Mouse (Mus musculus) liver, postnatal 0 days (tissue): ENCODE data around the gene Cnpy3. TPM values are rescaled to one million over a fixed set of nuclear protein-coding genes. Genes with fewer than 3 reads are reported as not detected.

Source experiments
- ATAC-seq: fragments of 200-750 bp; cut with Nextera tagmentation; 2 replicates; pipeline ENCODE4 v1.8.0; 2017; ENCODE audit warnings: mild to moderate bottlenecking, moderate library complexity
- DNase-seq: peaks from one replicate; pipeline ENCODE4 v3.0.0-alpha.2; 2016
- H3K27ac ChIP-seq: fragments of 300-500 bp; sonication (generic); 2 replicates; pipeline ENCODE4 v1.5.1; 2014; ENCODE audit warnings: antibody characterized with exemption, moderate library complexity, mild to moderate bottlenecking, low read depth
- H3K27me3 ChIP-seq: fragments of 300-500 bp; sonication (generic); 2 replicates; pipeline ENCODE4 v1.6.1; 2014; ENCODE audit warnings: low read length, control low read depth, mixed read lengths; ENCODE audit not compliant: insufficient read depth
- H3K36me3 ChIP-seq: fragments of 300-500 bp; sonication (generic); replicated peaks from 2 replicates; pipeline ENCODE4 v1.6.1; 2014; ENCODE audit warnings: mild to moderate bottlenecking, control low read depth, low read length, moderate library complexity, mixed read lengths; ENCODE audit not compliant: insufficient read depth
- H3K4me1 ChIP-seq: fragments of 300-500 bp; sonication (generic); 2 replicates; pipeline ENCODE4 v1.6.1; 2014; ENCODE audit warnings: antibody characterized with exemption, mild to moderate bottlenecking, control low read depth; ENCODE audit not compliant: insufficient read depth
- H3K4me2 ChIP-seq: fragments of 300-500 bp; sonication (generic); 2 replicates; pipeline ENCODE4 v1.6.1; 2014; ENCODE audit warnings: low read depth, mild to moderate bottlenecking, low read length, moderate library complexity, mixed read lengths
- H3K4me3 ChIP-seq: fragments of 300-500 bp; sonication (generic); 2 replicates; pipeline ENCODE4 v1.5.1; 2014; ENCODE audit warnings: low read depth, low read length
- H3K9ac ChIP-seq: fragments of 300-500 bp; sonication (generic); replicated peaks from 2 replicates; pipeline ENCODE4 v1.6.1; 2014; ENCODE audit warnings: mild to moderate bottlenecking, moderate library complexity
- H3K9me3 ChIP-seq: fragments of 300-500 bp; sonication (generic); 2 replicates; pipeline ENCODE4 v1.6.1; 2016; ENCODE audit warnings: mild to moderate bottlenecking, control low read depth, low read length, mixed read lengths
- CTCF ChIP-seq: sonication (generic); IDR thresholded peaks from 2 replicates; pipeline ENCODE4 v1.5.1; 2016; ENCODE audit warnings: antibody characterized with exemption, low read depth
- EP300 ChIP-seq: IDR thresholded peaks from 2 replicates; pipeline ENCODE4 v1.6.1; 2016; ENCODE audit warnings: antibody characterized with exemption, low read depth, mild to moderate bottlenecking
- WGBS: fragments of 180-500 bp; shearing (Covaris S2); extraction: QIAGEN DNeasy Blood & Tissue Kit; methylation state at CpG from one replicate; pipeline ENCODE4 v1.1.7; 2014; ENCODE audit not compliant: insufficient replicate concordance; 5-methylcytosine and 5-hydroxymethylcytosine counted together
- polyA plus RNA-seq: library from polyadenylated mRNA; unstranded; fragments of >200 nt; fragmentation: Nextera tagmentation; extraction: Ambion mirVana; gene quantifications from 2 replicates; pipeline ENCODE4 v1.2.1, GENCODE M21; 2015

Cnpy3 gene
- polyA plus RNA-seq, 1 experiment from 2014 or later: 24.1 TPM

DNA sequence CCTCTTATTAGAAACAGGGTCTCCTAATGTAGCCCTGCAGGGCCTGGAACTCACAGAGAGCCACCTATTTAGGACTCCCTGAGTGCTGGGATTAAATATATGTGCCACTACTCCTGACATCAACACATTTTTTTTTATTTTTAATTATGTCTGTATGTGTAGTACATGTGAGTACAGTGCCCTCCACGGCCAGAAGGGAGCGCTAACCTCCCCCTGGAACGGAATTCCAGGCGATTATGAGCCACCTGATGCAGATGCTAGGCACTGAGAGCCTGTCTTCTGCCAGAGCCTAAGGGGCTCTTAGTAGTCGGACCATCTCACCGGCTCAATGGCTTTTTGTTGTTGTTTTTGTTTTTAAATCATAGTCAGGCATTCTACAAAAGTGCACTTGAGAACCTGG is 24.0 kb downstream of the Cnpy3 start:
- Histone ChIP-seq H3K4me1 (0 out of 2 replicates have a peak, but pooled peaks cover 7% of the 10 kb centered on the region), H3K27ac (peak overlapping the region; percentile 91), H3K9me3 (no peaks in the 10 kb centered on the region), H3K4me3 (peak overlapping the region; percentile 55), H3K9ac (peak overlapping the region; percentile 79), H3K4me2 (peak overlapping the region; percentile 64), H3K27me3 (no peaks in the 10 kb centered on the region), H3K36me3 (peaks cover 28% of the 10 kb centered on the region)
- TF ChIP-seq EP300 (no peak), CTCF (peak; percentile 58)
- DNase-seq: peak; percentile 56
- WGBS: 37% methylated on average over 6 of the region's 6 CpGs
- ATAC-seq: 0 out of 2 replicates have a peak, but pooled peaks have one; percentile 14

DNA sequence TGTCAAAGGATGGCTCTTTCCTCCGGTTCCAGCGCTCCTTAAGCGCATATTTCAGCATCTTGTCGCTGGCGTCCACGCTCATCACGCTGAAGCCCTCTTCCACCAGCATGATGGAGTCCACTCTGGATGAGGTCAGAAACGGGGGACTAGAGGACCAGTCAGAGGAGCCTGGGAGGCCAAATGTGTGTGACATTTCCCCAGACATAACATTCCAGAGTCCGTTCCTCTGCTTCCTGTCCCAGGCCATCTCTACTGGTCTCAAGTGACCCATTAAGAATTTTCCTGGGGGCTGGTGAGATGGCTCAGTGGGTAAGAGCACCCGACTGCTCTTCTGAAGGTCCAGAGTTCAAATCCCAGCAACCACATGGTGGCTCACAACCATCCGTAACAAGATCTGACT is 24.7 kb downstream of the Cnpy3 start:
- 87% methylated on average over 11 of the region's 11 CpGs for WGBS
- H3K4me3 ChIP-seq: no peak overlapping the region; the same call in 1 of the 2 replicates
- no peak for ATAC-seq
- no peaks in the 10 kb centered on the region for H3K9me3 ChIP-seq
- H3K27ac ChIP-seq: peak overlapping the region; percentile 77
- H3K27me3 ChIP-seq: no peaks in the 10 kb centered on the region
- peaks cover 30% of the 10 kb centered on the region for H3K36me3 ChIP-seq
- DNase-seq: no peak
- TF ChIP-seq EP300 (no peak), CTCF (no peak)
- H3K9ac ChIP-seq: peak overlapping the region; percentile 41; the same call in 1 of the 2 replicates
- peak overlapping the region; percentile 56 for H3K4me2 ChIP-seq
- H3K4me1 ChIP-seq: 0 out of 2 replicates have a peak, but pooled peaks cover 7% of the 10 kb centered on the region

DNA sequence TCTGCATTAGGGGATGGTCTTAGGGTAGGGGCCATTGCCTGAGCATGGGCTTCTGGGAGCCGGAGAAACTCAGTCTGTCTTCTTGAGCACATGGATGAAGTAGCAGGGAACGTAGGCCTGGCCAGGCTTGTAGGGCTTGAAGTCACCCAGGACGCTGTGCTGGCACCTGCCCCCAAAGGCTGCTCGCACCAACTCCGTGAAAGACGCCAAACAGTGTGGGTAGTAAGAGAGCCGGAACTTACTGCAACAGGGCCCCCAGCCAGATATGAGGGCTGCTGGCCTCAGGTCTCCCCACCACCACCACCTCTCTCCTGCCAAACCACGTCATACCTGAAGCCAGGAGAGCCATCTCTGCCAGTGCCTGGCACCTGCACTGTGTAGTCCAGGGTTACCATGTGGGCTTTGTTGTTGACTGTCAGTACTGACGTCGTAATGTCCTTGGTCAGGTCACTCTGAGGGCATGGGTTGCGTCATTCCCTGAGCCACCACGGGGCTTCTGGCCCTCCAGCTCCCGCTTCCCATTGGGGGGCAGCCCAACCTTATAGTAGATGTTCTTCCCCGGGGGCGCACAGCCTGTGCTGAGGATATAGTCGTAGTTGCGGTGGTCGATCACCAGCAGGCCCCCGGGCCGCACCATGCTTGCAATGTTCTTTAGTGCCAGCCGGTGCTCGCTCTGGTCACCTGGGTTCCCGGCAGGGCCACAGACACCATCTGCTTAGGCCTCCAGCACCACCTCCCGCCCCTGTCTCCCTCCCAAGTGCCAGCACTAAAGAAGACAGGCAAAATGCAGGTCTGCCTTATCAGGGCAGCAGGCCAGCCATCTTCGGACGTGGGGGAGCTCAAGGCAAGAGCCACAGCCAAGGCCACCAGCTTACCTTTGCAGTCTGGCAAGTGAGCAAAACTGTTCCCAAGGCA is 26.0 kb downstream of the Cnpy3 start:
- H3K27ac ChIP-seq: peak overlapping the region; percentile 77
- peak; percentile 53 for ATAC-seq
- WGBS: 81% methylated on average over 26 of the region's 26 CpGs
- H3K27me3 ChIP-seq: no peaks in the 10 kb centered on the region
- no peak overlapping the region for H3K9ac ChIP-seq
- H3K9me3 ChIP-seq: no peaks in the 10 kb centered on the region
- no peak for TF ChIP-seq CTCF
- TF ChIP-seq EP300: no peak
- peak overlapping the region; percentile 56 for H3K4me2 ChIP-seq
- 0 out of 2 replicates have a peak, but pooled peaks cover 7% of the 10 kb centered on the region for H3K4me1 ChIP-seq
- peaks cover 30% of the 10 kb centered on the region for H3K36me3 ChIP-seq
- DNase-seq: peak; percentile 61
- H3K4me3 ChIP-seq: no peak overlapping the region

DNA sequence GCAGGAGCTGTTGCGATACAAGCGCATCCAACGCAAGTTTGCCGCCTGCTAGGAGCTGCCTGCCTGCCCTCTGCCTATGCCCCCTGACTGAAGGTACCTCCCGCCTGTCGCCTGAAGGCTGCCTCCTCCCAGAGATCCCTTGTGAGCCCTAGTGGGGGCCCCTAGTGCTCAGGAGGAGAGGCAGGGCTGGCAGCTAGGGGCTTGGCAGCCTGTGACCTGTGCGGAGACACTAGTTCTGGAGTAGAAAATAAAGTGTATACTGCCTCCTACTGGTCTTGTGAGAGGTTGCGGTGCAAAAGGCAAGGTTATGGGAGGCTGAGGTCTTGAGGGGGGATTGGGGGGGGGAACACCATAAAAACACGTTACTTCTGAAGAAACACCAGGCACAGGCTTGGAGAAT is 26.7 kb downstream of the Cnpy3 start:
- Histone ChIP-seq H3K36me3 (peaks cover 30% of the 10 kb centered on the region), H3K9ac (no peak overlapping the region), H3K4me1 (0 out of 2 replicates have a peak, but pooled peaks cover 7% of the 10 kb centered on the region), H3K4me3 (no peak overlapping the region), H3K27ac (peak overlapping the region; percentile 77), H3K4me2 (no peak overlapping the region), H3K27me3 (no peaks in the 10 kb centered on the region), H3K9me3 (no peaks in the 10 kb centered on the region)
- DNase-seq (peak; percentile 48), ATAC-seq (no peak)
- no peak for TF ChIP-seq EP300
- TF ChIP-seq CTCF: peak; percentile 74
- WGBS: 76% methylated on average over 9 of the region's 9 CpGs

DNA sequence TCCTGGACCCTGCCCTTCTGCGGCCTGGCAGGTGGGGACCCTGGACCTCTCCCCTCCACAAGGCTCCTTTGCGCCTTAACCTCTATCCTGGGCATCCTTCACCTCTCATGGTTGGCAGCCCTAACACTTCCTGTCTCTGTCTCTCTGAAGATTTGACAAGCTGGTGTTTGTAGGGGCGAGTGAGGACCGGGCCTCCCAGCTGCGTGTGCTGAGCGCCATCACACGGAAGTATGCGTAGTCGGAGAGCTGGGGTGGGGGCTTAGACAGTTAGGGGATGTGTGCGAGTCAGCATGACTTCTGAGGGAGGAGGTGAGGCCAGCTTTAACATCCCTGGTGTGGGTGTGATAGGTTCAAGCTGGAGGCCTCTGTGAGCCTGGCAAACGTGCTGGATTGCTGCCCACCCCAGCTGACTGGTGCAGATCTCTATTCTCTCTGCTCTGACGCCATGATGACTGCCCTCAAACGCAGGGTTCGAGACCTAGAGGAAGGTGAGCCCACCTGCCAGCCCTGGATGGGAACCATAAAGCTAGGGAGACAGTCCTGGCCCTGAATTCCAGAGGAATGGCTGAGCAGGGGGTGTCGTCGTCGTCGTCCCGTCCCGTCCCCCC is 27.4 kb downstream of the Cnpy3 start:
- no peak overlapping the region for H3K4me2 ChIP-seq
- TF ChIP-seq CTCF: no peak
- no peak for TF ChIP-seq EP300
- H3K27ac ChIP-seq: peak overlapping the region; percentile 77; the same call in 1 of the 2 replicates
- H3K27me3 ChIP-seq: no peaks in the 10 kb centered on the region
- WGBS: 85% methylated on average over 14 of the region's 20 CpGs
- no peak overlapping the region for H3K9ac ChIP-seq
- no peaks in the 10 kb centered on the region for H3K9me3 ChIP-seq
- DNase-seq (no peak), ATAC-seq (no peak)
- H3K4me3 ChIP-seq: no peak overlapping the region
- H3K36me3 ChIP-seq: peaks cover 30% of the 10 kb centered on the region
- 0 out of 2 replicates have a peak, but pooled peaks cover 7% of the 10 kb centered on the region for H3K4me1 ChIP-seq

DNA sequence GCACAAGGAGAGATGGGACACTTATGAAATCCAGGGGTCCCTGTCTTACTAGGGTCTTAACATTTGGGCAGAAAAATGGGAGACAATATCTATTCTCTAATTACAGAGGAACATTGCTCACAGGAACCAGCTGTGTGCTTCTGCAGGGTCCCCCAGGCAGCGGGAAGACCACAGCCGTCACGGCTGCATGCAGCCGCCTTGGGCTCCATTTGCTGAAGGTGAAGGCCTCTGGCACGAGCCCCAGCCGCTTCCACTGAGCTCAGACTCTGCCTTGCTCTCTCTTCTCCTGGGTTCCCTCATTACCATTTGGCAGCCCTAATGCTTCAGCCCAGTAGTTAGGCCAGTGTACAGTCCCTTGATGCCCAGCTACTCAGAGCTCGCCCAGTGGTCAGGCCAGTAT is 30.9 kb downstream of the Cnpy3 start:
- peaks cover 27% of the 10 kb centered on the region for H3K36me3 ChIP-seq
- WGBS: 87% methylated on average over 7 of the region's 7 CpGs
- no peak for TF ChIP-seq CTCF
- TF ChIP-seq EP300: no peak
- no peaks in the 10 kb centered on the region for H3K4me1 ChIP-seq
- H3K4me3 ChIP-seq: no peak overlapping the region
- H3K9ac ChIP-seq: no peak overlapping the region
- ATAC-seq (no peak), DNase-seq (no peak)
- H3K27ac ChIP-seq: no peak overlapping the region
- H3K9me3 ChIP-seq: no peaks in the 10 kb centered on the region
- no peak overlapping the region for H3K4me2 ChIP-seq
- H3K27me3 ChIP-seq: no peaks in the 10 kb centered on the region
